Mouse (Mus musculus): Measurements from ENCODE around the gene Micu2.
A peak's percentile ranks its signal among the peaks of the same experiment; 100 is the strongest.

Gene Micu2

GRCm38 (mm10) chr14:57894346-57894745, 104.7 kb downstream of the Micu2 start:
- no peak for DNase-seq (ENCODE audit: low read depth, low spot score)

DNA sequence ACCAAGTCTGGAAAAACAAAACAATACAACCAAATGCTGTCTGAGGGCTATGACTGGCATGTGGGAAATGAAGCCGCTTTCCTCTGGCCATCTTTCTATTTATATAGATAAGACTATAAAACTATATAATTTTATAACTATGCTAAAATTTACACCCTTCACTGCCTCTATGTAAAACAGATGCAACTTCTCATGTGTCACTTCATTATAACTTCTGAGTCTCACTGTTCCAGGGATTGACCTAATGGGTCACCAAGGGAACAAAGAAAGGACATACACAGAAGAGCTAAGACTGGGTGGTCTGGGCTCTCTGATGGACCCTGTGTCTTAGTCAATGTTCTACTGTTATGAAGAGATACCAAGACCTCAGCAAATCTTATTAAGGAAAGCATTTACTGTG, 106.1 kb downstream of the Micu2 start:
- no peak for DNase-seq (ENCODE audit: low read depth, low spot score)

- DNase-seq (ENCODE audit: low read depth, low spot score): peak; percentile 87
These were observed 108.8 kb downstream of the Micu2 start, which contains the start of gene Zdhhc20 for GRCm38 (mm10) chr14:57890011-57890842. Zdhhc20 (minus strand) TSS chr14:57890276.

- DNase-seq (ENCODE audit: low read depth, low spot score): peak; percentile 31
These were observed 109.5 kb downstream of the Micu2 start for GRCm38 (mm10) chr14:57889541-57890010.

DNA sequence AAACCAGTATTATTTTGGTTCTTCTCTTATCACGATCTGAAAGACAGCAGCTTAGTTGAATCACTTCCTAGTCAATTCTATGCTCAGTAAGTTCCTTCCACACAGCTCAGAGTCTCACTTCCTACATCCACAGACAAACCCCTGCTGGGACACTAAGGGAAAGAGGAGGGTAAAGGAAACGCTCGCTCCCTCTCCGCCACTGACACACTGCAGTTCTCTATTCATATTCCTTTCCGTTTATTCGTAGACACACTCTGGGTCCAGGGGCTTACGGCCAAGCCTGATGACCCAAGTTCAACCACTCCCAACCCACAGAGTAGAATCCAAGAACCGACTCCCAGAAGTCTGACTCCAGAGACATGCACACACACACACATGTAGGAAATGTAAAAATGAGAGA, 111.9 kb downstream of the Micu2 start:
- no peak for DNase-seq (ENCODE audit: low read depth, low spot score)

DNA sequence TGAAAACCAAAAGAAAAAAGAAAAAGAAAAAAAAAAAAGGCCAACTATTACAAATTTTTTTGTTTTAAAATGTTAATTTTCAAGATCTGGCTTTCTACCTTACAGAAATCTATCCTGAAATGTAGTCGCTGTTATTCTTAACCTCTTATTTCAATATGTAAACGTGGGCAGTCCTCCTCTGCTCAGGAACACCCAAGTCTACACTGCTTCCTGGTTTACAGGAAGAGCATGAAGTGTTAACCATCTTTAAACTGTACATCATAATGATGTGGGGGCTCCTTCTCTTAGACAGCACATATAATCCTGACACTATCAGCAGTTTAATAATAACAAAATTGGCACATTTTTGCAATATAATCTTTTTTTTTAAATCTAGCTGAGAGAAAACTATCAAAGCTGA, 113.0 kb downstream of the Micu2 start:
- DNase-seq (ENCODE audit: low read depth, low spot score): no peak

GRCm38 (mm10) chr14:57883341-57883740, 115.7 kb downstream of the Micu2 start:
- DNase-seq (ENCODE audit: low read depth, low spot score): no peak

- DNase-seq (ENCODE audit: low read depth, low spot score): no peak
These were observed 116.3 kb downstream of the Micu2 start for GRCm38 (mm10) chr14:57882720-57883119.

DNA sequence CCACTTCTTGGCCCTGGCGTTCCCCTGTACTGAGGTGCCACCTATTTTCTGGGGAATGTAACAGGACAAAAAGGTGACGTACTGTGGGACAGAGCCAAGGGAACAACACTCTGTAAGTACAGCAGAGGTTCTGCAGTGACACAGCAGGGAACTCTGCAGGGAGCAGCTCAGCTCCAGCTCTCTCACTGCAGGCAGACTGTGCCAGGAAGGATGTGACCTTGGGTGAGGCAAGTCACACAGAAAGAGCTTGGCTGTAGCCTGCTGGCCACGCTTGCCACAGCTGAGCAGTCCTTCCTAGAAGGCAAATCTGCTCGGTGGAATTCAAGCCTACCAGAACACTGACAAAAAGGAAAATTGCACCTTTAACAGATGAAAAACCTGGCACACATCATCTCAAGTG, 117.3 kb downstream of the Micu2 start:
- no peak for DNase-seq (ENCODE audit: low read depth, low spot score)

DNA sequence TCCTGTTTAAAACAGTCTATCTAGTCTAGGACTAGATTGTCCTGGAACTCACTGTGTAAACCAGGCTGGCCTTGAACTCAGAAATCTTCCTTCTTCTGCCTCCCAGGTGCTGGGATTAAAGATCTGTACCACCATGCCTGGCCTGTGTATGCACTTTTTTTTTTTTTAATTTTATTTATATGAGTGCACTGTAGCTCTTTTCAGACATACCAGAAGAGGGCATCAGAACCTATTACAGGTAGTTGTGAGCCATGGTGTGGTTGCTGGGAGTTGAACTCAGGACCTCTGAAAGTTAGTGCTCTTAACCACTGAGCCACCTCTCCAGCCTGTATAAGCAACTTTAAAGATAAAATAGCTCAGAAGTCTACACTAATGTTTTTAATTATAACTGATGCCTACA, 118.0 kb downstream of the Micu2 start:
- no peak for DNase-seq (ENCODE audit: low read depth, low spot score)

DNA sequence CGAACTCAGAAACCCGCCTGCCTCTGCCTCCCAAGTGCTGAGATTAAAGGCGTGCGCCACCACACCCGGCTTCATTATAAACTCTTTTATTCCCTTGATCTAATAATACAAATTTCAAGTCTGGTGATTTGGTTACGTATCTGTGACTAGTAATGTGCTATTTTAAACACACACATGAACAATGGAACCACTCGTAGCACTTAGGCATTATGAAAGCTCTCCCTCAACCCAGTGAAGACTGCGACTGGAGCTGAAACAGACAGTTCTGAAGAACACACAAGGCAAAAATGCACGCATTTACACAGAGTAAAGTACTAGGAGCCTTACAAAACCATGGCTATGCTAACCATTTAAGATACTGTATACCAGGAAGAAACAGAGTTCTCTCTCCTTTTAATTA, 121.1 kb downstream of the Micu2 start:
- no peak for DNase-seq (ENCODE audit: low read depth, low spot score)

- no peak for DNase-seq (ENCODE audit: low read depth, low spot score)
These were observed 132.3 kb downstream of the Micu2 start for GRCm38 (mm10) chr14:57866676-57867276.
